Mouse (Mus musculus): Measurements from ENCODE around the gene Ccdc32.
A peak's percentile ranks its signal among the peaks of the same experiment; 100 is the strongest.
"Not testable (repeated sequence)": the region's sequence is repeated elsewhere in the genome, so short reads cannot be mapped to it uniquely, and the experiment has no call there.

Gene Ccdc32

GRCm38 (mm10) chr2:119028941-119029551 is at the start of gene Ccdc32:
Gene Ccdc32, minus strand, starts transcription at chr2:119029393.
- peak; percentile 94 for DNase-seq (ENCODE audit: low read depth, low spot score)

- DNase-seq (ENCODE audit: low read depth, low spot score) = no peak
Measured at GRCm38 (mm10) chr2:119072397-119072796, 43.2 kb upstream of the Ccdc32 start.

GRCm38 (mm10) chr2:119060139-119060538 is 30.9 kb upstream of the Ccdc32 start:
- no peak for DNase-seq (ENCODE audit: low read depth, low spot score)

GRCm38 (mm10) chr2:119050132-119050650 is 21.0 kb upstream of the Ccdc32 start:
- no peak for DNase-seq (ENCODE audit: low read depth, low spot score)

- no peak for DNase-seq (ENCODE audit: low read depth, low spot score)
Measured at GRCm38 (mm10) chr2:119047849-119048248, 18.7 kb upstream of the Ccdc32 start.

- peak; percentile 96 for DNase-seq (ENCODE audit: low read depth, low spot score)
Measured at GRCm38 (mm10) chr2:119046649-119047611, 17.7 kb upstream of the Ccdc32 start, which contains the start of gene Knl1. Gene Knl1, plus strand, starts transcription at chr2:119047119.

GRCm38 (mm10) chr2:119045163-119045562 is 16.0 kb upstream of the Ccdc32 start:
- no peak for DNase-seq (ENCODE audit: low read depth, low spot score)

GRCm38 (mm10) chr2:119040882-119041281 is 11.7 kb upstream of the Ccdc32 start:
- DNase-seq (ENCODE audit: low read depth, low spot score) = peak; percentile 70

GRCm38 (mm10) chr2:119035397-119035745 is 6.2 kb upstream of the Ccdc32 start:
- no peak for DNase-seq (ENCODE audit: low read depth, low spot score)

GRCm38 (mm10) chr2:119034656-119035396 is 5.6 kb upstream of the Ccdc32 start, which contains the start of gene Rpusd2:
Gene Rpusd2, plus strand, starts transcription at chr2:119034790.
- peak; percentile 96 for DNase-seq (ENCODE audit: low read depth, low spot score)

- DNase-seq (ENCODE audit: low read depth, low spot score) = no peak
Measured at GRCm38 (mm10) chr2:119032191-119032590, 3.0 kb upstream of the Ccdc32 start.

GRCm38 (mm10) chr2:119026951-119027350 is 2.2 kb downstream of the Ccdc32 start:
- no peak for DNase-seq (ENCODE audit: low read depth, low spot score)

- no peak for DNase-seq (ENCODE audit: low read depth, low spot score)
Measured at GRCm38 (mm10) chr2:119025239-119025616, 4.0 kb downstream of the Ccdc32 start.

GRCm38 (mm10) chr2:119024536-119025238 is 4.5 kb downstream of the Ccdc32 start:
- peak; percentile 61 for DNase-seq (ENCODE audit: low read depth, low spot score)

GRCm38 (mm10) chr2:119023154-119023660 is 6.0 kb downstream of the Ccdc32 start:
- no peak for DNase-seq (ENCODE audit: low read depth, low spot score)

GRCm38 (mm10) chr2:119019538-119019937 is 9.7 kb downstream of the Ccdc32 start:
- DNase-seq (ENCODE audit: low read depth, low spot score) = no peak

GRCm38 (mm10) chr2:119019131-119019530 is 10.1 kb downstream of the Ccdc32 start:
- no peak for DNase-seq (ENCODE audit: low read depth, low spot score)

GRCm38 (mm10) chr2:119018391-119019122 is 10.6 kb downstream of the Ccdc32 start:
- no peak for DNase-seq (ENCODE audit: low read depth, low spot score)

- peak; percentile 28 for DNase-seq (ENCODE audit: low read depth, low spot score)
Measured at GRCm38 (mm10) chr2:119017647-119018046, 11.5 kb downstream of the Ccdc32 start.

- not testable (repeated sequence) for DNase-seq (ENCODE audit: low read depth, low spot score)
Measured at GRCm38 (mm10) chr2:119016312-119016711, 12.9 kb downstream of the Ccdc32 start.

All from CD4-positive, CD25-positive, alpha-beta regulatory T cell, adult 2 months (primary cell).